Mouse (Mus musculus) T-cell, adult 2 months (primary cell): ENCODE measurements around the gene Gm28434.

Experiments
- DNase-seq: peaks from one replicate; pipeline ENCODE4 v3.0.0; 2022; ENCODE audit warnings: low spot score

Gm28434 gene

DNA sequence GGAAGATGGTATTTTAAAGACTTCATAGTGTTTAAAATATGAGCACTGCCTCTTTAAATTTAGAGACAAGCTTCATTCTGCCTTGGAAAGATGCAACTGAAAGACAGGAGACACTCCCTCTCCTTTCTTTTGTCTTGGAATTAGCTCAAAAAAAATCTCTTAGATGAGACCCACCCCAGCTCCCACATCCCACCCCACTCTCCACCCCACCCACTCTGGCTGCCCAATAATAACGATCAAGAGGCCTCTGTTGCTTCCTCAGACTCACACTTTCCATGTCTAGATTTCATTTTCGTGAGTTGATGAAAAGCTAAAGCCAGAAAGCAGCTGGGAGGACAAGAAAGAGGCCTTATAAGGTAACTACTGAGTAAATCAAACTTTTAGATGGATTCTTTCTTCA is at the start of gene Gm28434, which contains the start of gene 2310003L06Rik:
TSS of gene Gm28434 (plus strand) at position 317 of the 400 bp plus-strand sequence.
TSS of gene 2310003L06Rik (plus strand) at position 259 of the 400 bp plus-strand sequence.
- no peak for DNase-seq

- no peak for DNase-seq
Measured at GRCm38 (mm10) chr5:87925372-87925771, 43.9 kb upstream of the Gm28434 start, which contains the start of gene Csn3. Gene Csn3, plus strand, starts transcription at chr5:87925579.

DNA sequence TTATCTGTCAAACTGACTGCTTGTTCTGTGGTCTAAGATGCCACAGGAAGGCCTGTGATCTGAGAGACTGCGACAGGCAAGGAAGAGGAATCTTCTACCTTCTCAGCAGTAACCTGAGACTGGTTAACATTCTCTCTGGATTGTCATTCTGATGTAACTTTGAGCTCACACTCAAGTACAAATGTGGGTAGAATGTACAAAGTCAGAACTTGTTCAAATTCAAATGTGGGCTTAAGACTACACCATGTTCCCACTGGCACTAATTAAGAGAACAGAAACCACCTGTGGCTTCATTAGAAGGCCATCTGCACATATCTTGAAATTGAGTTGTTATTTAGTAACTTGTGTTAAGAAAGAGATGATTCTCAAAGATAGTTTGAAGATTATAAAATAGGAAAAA is 37.7 kb upstream of the Gm28434 start:
- DNase-seq = no peak

DNA sequence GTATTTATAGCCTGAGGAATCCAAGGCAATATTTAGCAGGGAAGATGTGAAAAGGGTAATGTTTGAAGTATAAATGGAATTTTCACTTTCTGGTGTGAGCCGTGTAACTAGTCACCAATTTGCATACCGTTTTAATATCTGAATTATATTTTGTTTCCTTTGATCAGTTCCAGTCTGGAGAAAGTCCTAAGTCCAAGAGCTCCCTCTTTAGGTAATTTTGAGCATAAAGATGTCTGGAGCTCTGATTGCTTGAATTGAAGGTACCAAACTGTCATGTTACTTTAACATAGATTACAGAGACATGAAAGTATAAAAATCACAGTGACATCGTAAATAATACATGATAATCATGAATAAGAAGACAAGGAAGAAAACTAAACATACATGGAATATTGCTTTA is 28.6 kb upstream of the Gm28434 start:
- no peak for DNase-seq

DNA sequence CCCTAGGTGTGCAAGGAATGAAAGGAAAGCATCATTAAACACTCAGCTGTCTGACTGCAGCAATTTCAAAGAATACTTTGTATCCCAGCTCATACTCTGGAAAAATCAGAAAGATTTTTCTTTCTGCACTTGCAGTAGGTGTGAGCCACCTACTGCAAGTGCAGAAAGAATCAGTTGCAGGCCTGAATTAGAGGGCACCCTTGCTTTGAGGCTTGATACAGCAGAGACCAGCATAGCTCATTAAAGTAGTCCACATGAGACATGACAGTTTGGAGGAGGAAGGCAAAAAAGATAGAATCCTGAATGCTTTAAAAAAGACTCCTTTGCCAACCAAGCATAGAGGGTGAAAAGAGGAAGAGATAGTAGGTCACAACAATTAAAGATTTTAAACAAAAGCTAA is 26.8 kb upstream of the Gm28434 start:
- no peak for DNase-seq

GRCm38 (mm10) chr5:87951836-87952235 is 17.5 kb upstream of the Gm28434 start:
- no peak for DNase-seq

GRCm38 (mm10) chr5:87979139-87979538 is 9.8 kb downstream of the Gm28434 start, which contains the start of gene Cabs1:
Gene Cabs1, plus strand, starts transcription at chr5:87979439.
- no peak for DNase-seq

- DNase-seq = no peak
Measured at GRCm38 (mm10) chr5:87982468-87983214, 13.3 kb downstream of the Gm28434 start.

GRCm38 (mm10) chr5:88002249-88002648 is 32.9 kb downstream of the Gm28434 start, which contains the start of gene Smr3a:
Gene Smr3a, plus strand, starts transcription at chr5:88002549.
- no peak for DNase-seq

- DNase-seq = no peak
Measured at GRCm38 (mm10) chr5:88005241-88005640, 35.9 kb downstream of the Gm28434 start.
